Mouse (Mus musculus) liver, embryonic 14.5 days (tissue): Measurements from ENCODE around the gene Crcp. TPM values are rescaled to one million over a fixed set of nuclear protein-coding genes. Genes with fewer than 3 reads are reported as not detected.
A peak's percentile ranks its signal among the peaks of the same experiment; 100 is the strongest.

Experiments used
- ATAC-seq: fragments of 200-750 bp; cut with Nextera tagmentation; 2 replicates; pipeline ENCODE4 v1.8.0; 2017; ENCODE audit warnings: moderate number of reproducible peaks, mild to moderate bottlenecking, moderate library complexity; ENCODE audit not compliant: insufficient read depth
- DNase-seq, 3 experiments: peaks; one replicate each; pipeline ENCODE4 v3.0.0-alpha.2; 2012 to 2013; ENCODE audit warnings: low read depth in 3 of 3, low spot score in 3 of 3
- H3K27ac ChIP-seq: fragments of 300-500 bp; sonication (generic); 2 replicates; pipeline ENCODE4 v1.5.1; 2014; ENCODE audit warnings: moderate library complexity, mild to moderate bottlenecking, control low read depth, inconsistent platforms
- H3K27me3 ChIP-seq: fragments of 300-500 bp; sonication (generic); 2 replicates; pipeline ENCODE4 v1.6.1; 2014; ENCODE audit warnings: mild to moderate bottlenecking, low read length, moderate library complexity; ENCODE audit not compliant: control insufficient read depth, insufficient read depth
- H3K36me3 ChIP-seq: fragments of 300-500 bp; sonication (generic); replicated peaks from 2 replicates; pipeline ENCODE4 v1.6.1; 2014; ENCODE audit warnings: low read depth; ENCODE audit not compliant: control insufficient read depth, insufficient read depth
- H3K4me1 ChIP-seq, 2 experiments: fragments of 200-500 bp in 1 of 2; fragments of 300-500 bp in 1 of 2; sonication (generic) in 1 of 2; replicated peaks; 2 replicates each; pipeline ENCODE4 v1.6.1; 2012 to 2014; ENCODE audit warnings: antibody characterized with exemption in 1 of 2, inconsistent platforms in 1 of 2, low read length in 1 of 2; ENCODE audit not compliant: control insufficient read depth in 2 of 2, insufficient read depth in 2 of 2
- H3K4me2 ChIP-seq: fragments of 300-500 bp; sonication (generic); 2 replicates; pipeline ENCODE4 v1.6.1; 2014; ENCODE audit warnings: low read depth, mild to moderate bottlenecking, control low read depth, moderate library complexity
- H3K4me3 ChIP-seq, 2 experiments: fragments of 200-500 bp in 1 of 2; fragments of 300-500 bp in 1 of 2; sonication (generic) in 1 of 2; 2 replicates each; pipeline ENCODE4 v1.5.1; 2012 to 2014; ENCODE audit warnings: low read depth in 2 of 2, low read length in 2 of 2, mild to moderate bottlenecking in 2 of 2, control low read depth in 1 of 2, inconsistent platforms in 1 of 2, moderate library complexity in 1 of 2; ENCODE audit not compliant: insufficient read depth in 1 of 2
- H3K9ac ChIP-seq: fragments of 300-500 bp; sonication (generic); replicated peaks from 2 replicates; pipeline ENCODE4 v1.6.1; 2014; ENCODE audit warnings: mild to moderate bottlenecking, control low read depth, moderate library complexity
- H3K9me3 ChIP-seq: fragments of 300-500 bp; sonication (generic); 2 replicates; pipeline ENCODE4 v1.6.1; 2016; ENCODE audit warnings: low read length, mixed read lengths; ENCODE audit not compliant: control insufficient read depth
- CTCF ChIP-seq: IDR thresholded peaks from 2 replicates; pipeline ENCODE4 v1.5.1; 2016; ENCODE audit warnings: antibody characterized with exemption, low read depth, control low read depth
- EP300 ChIP-seq: IDR thresholded peaks from 2 replicates; pipeline ENCODE4 v1.6.1; 2016; ENCODE audit warnings: antibody characterized with exemption, low read depth
- WGBS: fragments of 180-500 bp; shearing (Covaris S2); extraction: QIAGEN DNeasy Blood & Tissue Kit; methylation state at CpG from one replicate; pipeline ENCODE4 v1.1.7; 2014; ENCODE audit not compliant: insufficient replicate concordance; 5-methylcytosine and 5-hydroxymethylcytosine counted together
- polyA plus RNA-seq, 2 experiments: library from polyadenylated mRNA; depleted of rRNA in 1 of 2; stranded (reverse) in 1 of 2; unstranded in 1 of 2; fragments of >200 nt; fragmentation: Nextera tagmentation in 1 of 2; extraction: Ambion mirVana in 1 of 2; gene quantifications; 2 replicates each; pipeline versions ENCODE4 v1.2.1 to v1.2.3; 2012 to 2014

Crcp gene
- polyA plus RNA-seq, 2 experiments: 14.7 to 15.8 TPM

DNA sequence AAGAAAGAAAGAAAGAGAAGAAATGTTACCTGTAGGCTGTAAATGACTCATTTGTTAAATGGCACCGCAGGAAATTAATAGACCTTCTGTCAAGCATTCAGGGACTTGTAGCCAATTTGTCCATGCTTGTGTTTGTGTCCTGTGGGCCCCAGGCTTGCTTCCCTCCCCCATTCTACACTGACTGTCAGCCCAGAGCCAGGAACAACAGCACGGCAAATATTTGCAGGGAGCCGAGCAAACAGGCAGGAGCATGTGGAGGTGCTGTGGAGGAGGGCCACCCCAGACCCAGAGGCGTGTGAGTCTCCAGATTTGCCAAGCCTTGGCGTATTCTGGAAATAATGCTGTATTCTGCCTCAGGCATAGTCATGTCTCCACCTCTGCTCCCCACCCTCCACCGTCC, 45.4 kb downstream of the Crcp start:
- Histone ChIP-seq H3K4me1 (peaks cover 0 to 7% of the 10 kb centered on the region in 2 experiments; a peak in 2 of 4 replicates), H3K4me2 (peak overlapping the region; percentile 32), H3K27ac (no peak overlapping the region), H3K4me3 (no peak overlapping the region), H3K9me3 (no peaks in the 10 kb centered on the region), H3K27me3 (no peaks in the 10 kb centered on the region), H3K9ac (no peak overlapping the region), H3K36me3 (no peaks in the 10 kb centered on the region)
- 67% methylated on average over 6 of the region's 6 CpGs for WGBS
- DNase-seq: no peak
- no peak for ATAC-seq
- TF ChIP-seq CTCF (no peak), EP300 (no peak)

GRCm38 (mm10) chr5:130076396-130076795, 47.3 kb downstream of the Crcp start:
- Histone ChIP-seq H3K9me3 (peaks cover under 1% of the 10 kb centered on the region; the same call in 1 of the 2 replicates), H3K27ac (no peak overlapping the region), H3K4me1 (peaks cover 2 to 13% of the 10 kb centered on the region in 2 experiments; a peak in 3 of 4 replicates), H3K9ac (no peak overlapping the region), H3K4me2 (no peak overlapping the region), H3K27me3 (no peaks in the 10 kb centered on the region), H3K36me3 (peaks cover under 1% of the 10 kb centered on the region; the same call in 1 of the 2 replicates), H3K4me3 (no peak overlapping the region)
- WGBS: 52% methylated on average over 6 of the region's 6 CpGs
- ATAC-seq (no peak), DNase-seq (no peak)
- TF ChIP-seq CTCF: no peak
- no peak for TF ChIP-seq EP300

GRCm38 (mm10) chr5:130078096-130078833, 49.2 kb downstream of the Crcp start:
- Histone ChIP-seq H3K9ac (no peak overlapping the region), H3K36me3 (peaks cover 3% of the 10 kb centered on the region), H3K27ac (no peak overlapping the region), H3K4me3 (no peak overlapping the region; a peak in 1 of 4 replicates), H3K4me1 (peaks cover 2 to 13% of the 10 kb centered on the region in 2 experiments; a peak in 3 of 4 replicates), H3K9me3 (peaks cover 4% of the 10 kb centered on the region; the same call in 1 of the 2 replicates), H3K4me2 (peak overlapping the region; percentile 98; the same call in 1 of the 2 replicates), H3K27me3 (no peaks in the 10 kb centered on the region)
- DNase-seq: no peak
- ATAC-seq: no peak
- WGBS: 52% methylated on average over 9 of the region's 9 CpGs
- TF ChIP-seq EP300: no peak
- no peak for TF ChIP-seq CTCF

DNA sequence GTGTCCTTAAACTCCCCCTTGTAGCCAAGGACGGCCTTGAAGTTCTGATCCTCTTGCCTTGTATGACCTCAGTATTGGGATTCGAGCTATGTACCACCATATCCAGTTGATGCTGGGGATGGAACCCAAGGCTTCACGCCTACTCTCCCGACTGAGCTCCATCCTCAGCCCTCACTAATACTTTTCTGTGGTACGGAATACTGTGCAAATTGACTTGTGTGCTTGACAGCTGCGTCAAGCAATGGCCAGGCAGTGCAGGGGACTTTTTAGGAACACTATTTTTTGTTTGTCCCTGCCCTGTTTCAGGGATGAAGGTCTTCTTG, 49.7 kb downstream of the Crcp start:
- peak overlapping the region; percentile 37 to 81 for H3K4me3 ChIP-seq
- H3K27me3 ChIP-seq: no peaks in the 10 kb centered on the region
- H3K4me2 ChIP-seq: peak overlapping the region; percentile 98
- H3K36me3 ChIP-seq: peaks cover 3% of the 10 kb centered on the region
- ATAC-seq: peak; percentile 1; the same call in 1 of the 2 replicates
- peaks cover 2 to 13% of the 10 kb centered on the region in 2 experiments; a peak in 3 of 4 replicates for H3K4me1 ChIP-seq
- TF ChIP-seq CTCF: no peak
- TF ChIP-seq EP300: no peak
- H3K9ac ChIP-seq: peak overlapping the region; percentile 38; the same call in 1 of the 2 replicates
- 44% methylated on average over 6 of the region's 6 CpGs for WGBS
- H3K27ac ChIP-seq: no peak overlapping the region
- peaks cover 4% of the 10 kb centered on the region; the same call in 1 of the 2 replicates for H3K9me3 ChIP-seq
- no peak for DNase-seq

DNA sequence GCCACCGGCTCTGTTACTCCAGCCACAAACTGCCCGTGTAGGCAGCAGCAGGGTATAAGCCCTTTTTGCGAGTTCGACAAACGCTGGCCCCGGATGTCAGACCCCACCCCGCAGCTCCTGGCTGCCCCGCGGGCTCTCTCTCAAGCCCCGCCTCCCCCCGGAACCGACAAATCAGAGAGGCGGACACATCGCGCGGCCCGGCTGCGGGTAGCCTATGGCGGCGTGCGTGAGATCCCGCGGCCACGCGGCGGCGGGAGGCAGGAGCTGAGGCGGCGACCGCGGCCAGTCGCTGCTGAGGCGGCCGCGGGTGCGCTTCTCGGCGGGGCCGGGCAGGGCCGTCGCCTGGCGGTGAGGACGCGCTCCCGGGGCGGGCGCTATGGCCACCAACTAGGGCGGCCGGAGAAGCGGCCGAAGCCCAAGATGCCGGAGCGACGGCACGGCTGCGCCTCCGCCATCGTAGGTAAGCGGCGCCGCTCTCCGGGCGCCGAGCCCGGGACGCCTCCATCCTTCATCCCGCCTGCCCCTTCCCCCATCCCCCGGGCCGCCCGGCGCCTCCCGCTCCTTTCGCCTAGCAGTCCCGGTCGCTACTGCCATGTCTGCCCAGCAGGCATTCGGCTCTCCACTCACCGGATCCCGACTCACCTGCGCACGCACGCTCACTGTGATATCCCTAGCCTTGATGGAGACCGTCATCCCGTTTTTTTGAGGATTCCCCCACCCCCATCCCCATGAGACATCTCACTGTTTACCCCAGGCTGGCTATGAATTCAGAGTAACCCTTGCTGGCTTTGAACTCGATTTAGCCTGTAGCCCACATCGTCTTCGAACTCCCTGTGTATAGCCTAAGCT, 50.3 kb downstream of the Crcp start:
- Histone ChIP-seq H3K4me2 (peak overlapping the region; percentile 98), H3K27ac (no peak overlapping the region; the same call in 1 of the 2 replicates), H3K36me3 (peaks cover 3% of the 10 kb centered on the region), H3K27me3 (no peaks in the 10 kb centered on the region), H3K4me3 (peak overlapping the region; percentile 79 to 81), H3K9me3 (peaks cover 4% of the 10 kb centered on the region; the same call in 1 of the 2 replicates), H3K9ac (peak overlapping the region; percentile 86), H3K4me1 (peaks cover 2 to 15% of the 10 kb centered on the region in 2 experiments; a peak in 3 of 4 replicates)
- TF ChIP-seq CTCF (0 out of 2 replicates have a peak, but pooled peaks have one; percentile 4), EP300 (no peak)
- WGBS: 2% methylated on average over 68 of the region's 86 CpGs
- ATAC-seq: peak; percentile 93
- peak; percentile 78 for DNase-seq
